Mouse (Mus musculus): ENCODE results near the gene Adam12. TPM values are rescaled to one million over a fixed set of nuclear protein-coding genes. Genes with fewer than 3 reads are reported as not detected.

Gene Adam12
- polyA plus RNA-seq, 1 experiment, result 1.8 TPM

- Histone ChIP-seq H3K4me1 (ENCODE audit: control insufficient read depth, insufficient read depth, low read length) (no peaks in the 10 kb centered on the region), H3K4me3 (replicated peaks; ENCODE audit: control insufficient read depth, low read depth, low read length) (no peak overlapping the region), H3K27ac (ENCODE audit: control insufficient read depth, insufficient read depth, low read depth, low read length, poor library complexity) (no peak overlapping the region)
- 78% methylated on average over 3 of the region's 3 CpGs for WGBS
- TF ChIP-seq CTCF (IDR thresholded peaks at IDR 0.05; ENCODE audit: control insufficient read depth, insufficient read depth, low read length), result no peak
- no peak for TF ChIP-seq POLR2A (IDR thresholded peaks at IDR 0.05; ENCODE audit: borderline replicate concordance, control insufficient read depth, low read depth, low read length)
Measured at GRCm38 (mm10) chr7:133937473-133937872, 294.5 kb downstream of the Adam12 start.

DNA sequence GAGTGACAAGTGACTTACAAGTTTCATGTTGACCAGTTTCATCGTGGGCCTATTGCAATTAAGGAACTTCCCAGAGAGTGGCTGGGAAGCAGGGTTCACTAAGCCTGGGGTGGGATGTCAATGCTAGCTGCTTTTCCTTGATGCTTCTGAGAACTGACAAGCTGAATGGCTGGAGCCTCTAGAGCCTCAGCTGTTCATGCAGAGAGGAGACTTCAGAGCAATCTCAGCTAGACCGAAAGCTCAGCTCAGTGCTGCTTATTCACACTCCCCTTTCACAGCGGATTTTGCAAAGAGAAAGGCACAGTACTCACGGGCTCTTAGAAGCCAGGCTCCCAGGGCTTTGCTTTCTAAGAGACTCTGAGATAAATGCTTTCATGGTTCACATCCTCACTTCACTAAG lies 295.6 kb downstream of the Adam12 start:
- TF ChIP-seq CTCF (IDR thresholded peaks at IDR 0.05; ENCODE audit: control insufficient read depth, insufficient read depth, low read length), result no peak
- TF ChIP-seq POLR2A (IDR thresholded peaks at IDR 0.05; ENCODE audit: borderline replicate concordance, control insufficient read depth, low read depth, low read length), result no peak
- 82% methylated on average over 4 of the region's 4 CpGs for WGBS
- Histone ChIP-seq H3K27ac (ENCODE audit: control insufficient read depth, insufficient read depth, low read depth, low read length, poor library complexity) (no peak overlapping the region), H3K4me3 (replicated peaks; ENCODE audit: control insufficient read depth, low read depth, low read length) (no peak overlapping the region), H3K4me1 (ENCODE audit: control insufficient read depth, insufficient read depth, low read length) (no peaks in the 10 kb centered on the region)

- TF ChIP-seq CTCF (IDR thresholded peaks at IDR 0.05; ENCODE audit: control insufficient read depth, insufficient read depth, low read length) (no peak), POLR2A (IDR thresholded peaks at IDR 0.05; ENCODE audit: borderline replicate concordance, control insufficient read depth, low read depth, low read length) (no peak)
- 85% methylated on average over 6 of the region's 6 CpGs for WGBS
- Histone ChIP-seq H3K4me1 (ENCODE audit: control insufficient read depth, insufficient read depth, low read length) (no peaks in the 10 kb centered on the region), H3K27ac (ENCODE audit: control insufficient read depth, insufficient read depth, low read depth, low read length, poor library complexity) (no peak overlapping the region), H3K4me3 (replicated peaks; ENCODE audit: control insufficient read depth, low read depth, low read length) (no peak overlapping the region)
Measured at GRCm38 (mm10) chr7:133933378-133933777, 298.6 kb downstream of the Adam12 start.

DNA sequence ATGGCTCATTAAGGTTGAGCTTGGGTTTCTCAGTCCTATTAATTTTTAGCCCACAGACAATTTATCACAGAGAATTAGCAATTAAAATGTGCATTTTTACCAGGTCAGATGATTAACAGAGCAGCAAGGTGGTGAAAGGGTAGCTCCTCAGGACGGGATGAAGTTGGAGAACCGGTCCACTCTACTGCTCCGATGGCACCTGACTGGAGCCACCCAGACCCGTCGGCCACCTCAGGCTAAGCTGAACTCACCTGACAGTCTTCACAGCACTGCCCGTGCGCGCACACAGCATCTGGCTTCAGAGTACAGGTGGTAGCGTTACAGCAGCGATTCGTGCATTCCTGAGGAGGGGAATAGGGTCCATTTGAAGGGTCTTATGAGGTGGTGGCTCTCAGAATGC lies 300.5 kb downstream of the Adam12 start:
- WGBS, result 94% methylated on average over 11 of the region's 11 CpGs
- no peak overlapping the region for H3K4me3 ChIP-seq (replicated peaks; ENCODE audit: control insufficient read depth, low read depth, low read length)
- TF ChIP-seq CTCF (IDR thresholded peaks at IDR 0.05; ENCODE audit: control insufficient read depth, insufficient read depth, low read length), result no peak
- TF ChIP-seq POLR2A (IDR thresholded peaks at IDR 0.05; ENCODE audit: borderline replicate concordance, control insufficient read depth, low read depth, low read length), result no peak
- H3K4me1 ChIP-seq (ENCODE audit: control insufficient read depth, insufficient read depth, low read length), result no peaks in the 10 kb centered on the region
- H3K27ac ChIP-seq (ENCODE audit: control insufficient read depth, insufficient read depth, low read depth, low read length, poor library complexity), result no peak overlapping the region

DNA sequence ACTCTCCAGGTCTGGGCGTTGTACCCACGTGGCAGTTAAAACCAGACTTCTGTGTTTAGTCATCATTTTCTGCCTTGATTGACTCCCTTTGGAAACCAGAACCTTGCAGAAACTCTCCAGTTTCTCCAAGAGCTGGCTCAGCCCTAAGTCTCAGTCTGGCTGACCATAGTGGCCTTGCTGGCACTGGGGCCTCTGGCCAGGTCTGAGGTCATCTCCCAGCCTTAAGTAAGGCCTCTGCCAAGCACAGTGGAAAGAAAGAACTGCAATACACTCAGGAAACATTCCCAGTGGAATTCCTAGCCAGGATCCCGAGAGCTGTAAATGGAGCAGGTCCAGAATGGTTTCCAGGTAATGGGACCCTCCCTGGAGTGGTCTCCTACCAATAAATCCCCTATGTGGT lies 303.0 kb downstream of the Adam12 start:
- Histone ChIP-seq H3K27ac (ENCODE audit: control insufficient read depth, insufficient read depth, low read depth, low read length, poor library complexity) (no peak overlapping the region), H3K4me1 (ENCODE audit: control insufficient read depth, insufficient read depth, low read length) (no peaks in the 10 kb centered on the region), H3K4me3 (replicated peaks; ENCODE audit: control insufficient read depth, low read depth, low read length) (no peak overlapping the region)
- WGBS, result 75% methylated on average over 3 of the region's 3 CpGs
- TF ChIP-seq POLR2A (IDR thresholded peaks at IDR 0.05; ENCODE audit: borderline replicate concordance, control insufficient read depth, low read depth, low read length) (no peak), CTCF (IDR thresholded peaks at IDR 0.05; ENCODE audit: control insufficient read depth, insufficient read depth, low read length) (no peak)

GRCm38 (mm10) chr7:133925771-133926170 lies 306.2 kb downstream of the Adam12 start:
- no peaks in the 10 kb centered on the region for H3K4me1 ChIP-seq (ENCODE audit: control insufficient read depth, insufficient read depth, low read length)
- TF ChIP-seq POLR2A (IDR thresholded peaks at IDR 0.05; ENCODE audit: borderline replicate concordance, control insufficient read depth, low read depth, low read length) (no peak), CTCF (IDR thresholded peaks at IDR 0.05; ENCODE audit: control insufficient read depth, insufficient read depth, low read length) (no peak)
- no peak overlapping the region for H3K4me3 ChIP-seq (replicated peaks; ENCODE audit: control insufficient read depth, low read depth, low read length)
- 70% methylated on average over 2 of the region's 2 CpGs for WGBS
- H3K27ac ChIP-seq (ENCODE audit: control insufficient read depth, insufficient read depth, low read depth, low read length, poor library complexity), result no peak overlapping the region

DNA sequence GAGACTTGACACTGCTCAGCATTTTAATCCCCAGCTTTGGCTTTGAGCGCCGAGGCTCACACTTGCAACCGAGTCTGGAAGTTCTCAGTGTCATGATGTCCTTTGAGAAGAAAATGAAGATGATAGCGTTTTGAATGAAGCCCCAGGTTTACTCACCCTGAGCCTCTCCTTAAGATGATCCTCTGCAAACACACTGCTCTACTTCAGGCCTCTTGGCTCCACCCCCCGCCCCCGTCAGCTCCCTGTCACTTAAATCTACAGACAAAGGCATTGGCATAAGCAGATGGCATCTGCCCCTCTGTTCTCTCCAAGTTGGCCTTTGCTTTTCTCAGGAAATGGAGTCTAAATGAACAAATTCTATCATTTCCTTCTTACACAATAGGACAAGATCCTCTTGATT lies 308.0 kb downstream of the Adam12 start:
- Histone ChIP-seq H3K4me3 (replicated peaks; ENCODE audit: control insufficient read depth, low read depth, low read length) (no peak overlapping the region), H3K27ac (ENCODE audit: control insufficient read depth, insufficient read depth, low read depth, low read length, poor library complexity) (no peak overlapping the region), H3K4me1 (ENCODE audit: control insufficient read depth, insufficient read depth, low read length) (peaks cover 2% of the 10 kb centered on the region; the same call in 1 of the 2 replicates)
- no peak for TF ChIP-seq POLR2A (IDR thresholded peaks at IDR 0.05; ENCODE audit: borderline replicate concordance, control insufficient read depth, low read depth, low read length)
- TF ChIP-seq CTCF (IDR thresholded peaks at IDR 0.05; ENCODE audit: control insufficient read depth, insufficient read depth, low read length), result no peak
- 60% methylated on average over 6 of the region's 6 CpGs for WGBS

GRCm38 (mm10) chr7:133921291-133921690 lies 310.7 kb downstream of the Adam12 start:
- WGBS, result 89% methylated on average over 4 of the region's 4 CpGs
- H3K4me3 ChIP-seq (replicated peaks; ENCODE audit: control insufficient read depth, low read depth, low read length), result no peak overlapping the region
- peaks cover 2% of the 10 kb centered on the region; the same call in 1 of the 2 replicates for H3K4me1 ChIP-seq (ENCODE audit: control insufficient read depth, insufficient read depth, low read length)
- H3K27ac ChIP-seq (ENCODE audit: control insufficient read depth, insufficient read depth, low read depth, low read length, poor library complexity), result no peak overlapping the region
- TF ChIP-seq POLR2A (IDR thresholded peaks at IDR 0.05; ENCODE audit: borderline replicate concordance, control insufficient read depth, low read depth, low read length) (no peak), CTCF (IDR thresholded peaks at IDR 0.05; ENCODE audit: control insufficient read depth, insufficient read depth, low read length) (no peak)

GRCm38 (mm10) chr7:133920724-133921123 lies 311.2 kb downstream of the Adam12 start:
- H3K4me3 ChIP-seq (replicated peaks; ENCODE audit: control insufficient read depth, low read depth, low read length), result no peak overlapping the region
- 76% methylated on average over 7 of the region's 7 CpGs for WGBS
- TF ChIP-seq CTCF (IDR thresholded peaks at IDR 0.05; ENCODE audit: control insufficient read depth, insufficient read depth, low read length), result no peak
- no peak for TF ChIP-seq POLR2A (IDR thresholded peaks at IDR 0.05; ENCODE audit: borderline replicate concordance, control insufficient read depth, low read depth, low read length)
- no peak overlapping the region for H3K27ac ChIP-seq (ENCODE audit: control insufficient read depth, insufficient read depth, low read depth, low read length, poor library complexity)
- H3K4me1 ChIP-seq (ENCODE audit: control insufficient read depth, insufficient read depth, low read length), result peaks cover 2% of the 10 kb centered on the region; the same call in 1 of the 2 replicates

All from bone marrow, adult 2 months (tissue).